Mouse (Mus musculus) embryonic facial prominence, embryonic 11.5 days (tissue): ENCODE measurements around the gene Gm13769. TPM values are rescaled to one million over a fixed set of nuclear protein-coding genes. Genes with fewer than 3 reads are reported as not detected.

Source experiments
- polyA plus RNA-seq: library from polyadenylated mRNA; unstranded; fragments of >200 nt; fragmentation: Nextera tagmentation; extraction: Ambion mirVana; gene quantifications from 2 replicates; pipeline ENCODE4 v1.2.1, GENCODE M21; 2014

The Gm13769 gene
- polyA plus RNA-seq, 1 experiment from 2014 or later = not detected

Other genes starting within 250 kb of the Gm13769 start
- gene Olfr1269, start 200.8 kb upstream of the Gm13769 start, polyA plus RNA-seq = not detected in 2 replicates
- 0.08 TPM in 1 of 2 replicates, not detected in the other for gene Olfr32, start 179.9 kb upstream of the Gm13769 start, polyA plus RNA-seq
- 0.07 TPM in 1 of 2 replicates, not detected in the other for gene Olfr1270, start 169.1 kb upstream of the Gm13769 start, polyA plus RNA-seq
- gene Olfr1506, start 97.7 kb upstream of the Gm13769 start, polyA plus RNA-seq = not detected in 2 replicates
- gene Olfr142, start 64.6 kb upstream of the Gm13769 start, polyA plus RNA-seq = not detected in 2 replicates
- not detected in 2 replicates for gene Olfr1271, start 51.2 kb upstream of the Gm13769 start, polyA plus RNA-seq
- gene Olfr1272, start 29.4 kb upstream of the Gm13769 start, polyA plus RNA-seq = not detected in 2 replicates
- gene Olfr1274-ps, start 76.5 kb downstream of the Gm13769 start, polyA plus RNA-seq = not detected in 2 replicates